Mouse (Mus musculus) CH12.LX (cell line): ENCODE measurements around the gene Psmg4. TPM values are rescaled to one million over a fixed set of nuclear protein-coding genes. Genes with fewer than 3 reads are reported as not detected.

ENCODE experiments used
- DNase-seq: peaks from one replicate; pipeline ENCODE4 v3.0.0-alpha.2; 2013; ENCODE audit errors: extremely low read depth
- H3K27ac ChIP-seq: 2 replicates; pipeline ENCODE4 v1.5.1; 2012; ENCODE audit warnings: low read depth, mild to moderate bottlenecking, control low read depth, moderate library complexity; ENCODE audit not compliant: insufficient read depth
- H3K27me3 ChIP-seq: replicated peaks from 2 replicates; pipeline ENCODE3; 2012; ENCODE audit warnings: inconsistent platforms
- H3K36me3 ChIP-seq, 2 experiments: replicated peaks in 1 of 2; 2 replicates each; pipeline versions ENCODE3 to v1.6.1; 2012; ENCODE audit warnings: inconsistent platforms in 1 of 2, low read length in 1 of 2, mild to moderate bottlenecking in 1 of 2, mixed read lengths in 1 of 2, moderate library complexity in 1 of 2; ENCODE audit not compliant: control insufficient read depth in 1 of 2, insufficient read depth in 1 of 2
- H3K4me1 ChIP-seq, 2 experiments: 2 replicates each; pipeline ENCODE4 v1.6.1; 2012; ENCODE audit warnings: inconsistent platforms in 1 of 2, moderate library complexity in 1 of 2; ENCODE audit not compliant: insufficient read depth in 2 of 2, control insufficient read depth in 1 of 2
- H3K4me2 ChIP-seq: 2 replicates; pipeline ENCODE4 v1.6.1; 2012; ENCODE audit warnings: low read depth, mild to moderate bottlenecking, control low read depth; ENCODE audit not compliant: poor library complexity, insufficient read depth, severe bottlenecking
- H3K4me3 ChIP-seq, 3 experiments: fragments of 150-350 bp in 1 of 3; sonication (generic) in 1 of 3; replicated peaks in 1 of 3; 2 replicates each; pipeline versions ENCODE3 to v1.5.1; 2011 to 2012; ENCODE audit warnings: low read depth in 2 of 3, low read length in 2 of 3, mild to moderate bottlenecking in 2 of 3, moderate library complexity in 2 of 3, control low read depth in 1 of 3, improper control_type of control experiment in 1 of 3, inconsistent platforms in 1 of 3, mixed read lengths in 1 of 3; ENCODE audit not compliant: poor library complexity in 1 of 3
- H3K79me2 ChIP-seq: replicated peaks from 2 replicates; pipeline ENCODE4 v1.6.1; 2012; ENCODE audit warnings: mild to moderate bottlenecking, moderate library complexity; ENCODE audit not compliant: control insufficient read depth, poor library complexity, insufficient read depth, severe bottlenecking; ENCODE audit errors: extremely low read depth
- H3K9ac ChIP-seq: 2 replicates; pipeline ENCODE4 v1.6.1; 2012; ENCODE audit warnings: low read depth, mild to moderate bottlenecking, control low read depth, moderate library complexity; ENCODE audit not compliant: insufficient read depth
- H3K9me3 ChIP-seq: replicated peaks from 2 replicates; pipeline ENCODE3; 2012; ENCODE audit warnings: low read length, inconsistent platforms, mixed read lengths
- BHLHE40 ChIP-seq: IDR thresholded peaks from 2 replicates; pipeline ENCODE4 v1.6.1; 2011; ENCODE audit warnings: mild to moderate bottlenecking, low read depth, low read length, improper control_type of control experiment
- CHD1 ChIP-seq: IDR thresholded peaks from 2 replicates; pipeline ENCODE4 v1.6.1; 2012; ENCODE audit warnings: low read depth, low read length, improper control_type of control experiment, inconsistent platforms
- CHD2 ChIP-seq: IDR thresholded peaks from 2 replicates; pipeline ENCODE4 v1.6.1; 2011; ENCODE audit warnings: low read length, improper control_type of control experiment
- CTCF ChIP-seq, 2 experiments: IDR thresholded peaks in 1 of 2; conservative IDR thresholded peaks in 1 of 2; 2 replicates each; pipeline ENCODE4 v1.5.1; 2011 to 2012; ENCODE audit warnings: low read depth in 2 of 2, low read length in 2 of 2, improper control_type of control experiment in 1 of 2, inconsistent platforms in 1 of 2, mild to moderate bottlenecking in 1 of 2, moderate library complexity in 1 of 2
- E2F4 ChIP-seq: IDR thresholded peaks from 2 replicates; pipeline ENCODE4 v1.6.1; 2011; ENCODE audit warnings: low read depth, low read length, improper control_type of control experiment; ENCODE audit not compliant: insufficient replicate concordance
- ELF1 ChIP-seq: IDR thresholded peaks from 2 replicates; pipeline ENCODE4 v1.6.1; 2014; ENCODE audit warnings: low read depth, mild to moderate bottlenecking, inconsistent platforms, low read length, improper control_type of control experiment
- EP300 ChIP-seq: IDR thresholded peaks from 2 replicates; pipeline ENCODE4 v1.6.1; 2011; ENCODE audit warnings: low read length, improper control_type of control experiment
- ETS1 ChIP-seq: conservative IDR thresholded peaks from 2 replicates; pipeline ENCODE4 v1.6.1; 2012; ENCODE audit warnings: low read depth, mild to moderate bottlenecking, inconsistent platforms, low read length, improper control_type of control experiment, moderate library complexity
- GABPA ChIP-seq: IDR thresholded peaks from 2 replicates; pipeline ENCODE4 v1.6.1; 2012; ENCODE audit warnings: low read depth, low read length, improper control_type of control experiment, inconsistent platforms; ENCODE audit not compliant: insufficient replicate concordance
- HCFC1 ChIP-seq: IDR thresholded peaks from 2 replicates; pipeline ENCODE4 v1.6.1; 2012; ENCODE audit warnings: low read depth, mild to moderate bottlenecking, inconsistent platforms, low read length, improper control_type of control experiment
- IRF4 ChIP-seq: IDR thresholded peaks from 2 replicates; pipeline ENCODE4 v1.6.1; 2014; ENCODE audit warnings: low read depth, mild to moderate bottlenecking, inconsistent platforms, low read length, improper control_type of control experiment
- JUN ChIP-seq: IDR thresholded peaks from 2 replicates; pipeline ENCODE4 v1.6.1; 2011; ENCODE audit warnings: low read depth, mild to moderate bottlenecking, low read length, improper control_type of control experiment, moderate library complexity; ENCODE audit not compliant: insufficient read depth
- JUND ChIP-seq: conservative IDR thresholded peaks from 2 replicates; pipeline ENCODE4 v1.6.1; 2011; ENCODE audit warnings: low read depth, low read length, improper control_type of control experiment
- KAT2A ChIP-seq: IDR thresholded peaks from 2 replicates; pipeline ENCODE4 v1.6.1; 2012; ENCODE audit warnings: low read length, improper control_type of control experiment, inconsistent platforms; ENCODE audit not compliant: insufficient replicate concordance
- MAFK ChIP-seq: IDR thresholded peaks from 2 replicates; pipeline ENCODE4 v1.6.1; 2011; ENCODE audit warnings: low read length, improper control_type of control experiment; ENCODE audit not compliant: insufficient replicate concordance
- MAX ChIP-seq: IDR thresholded peaks from 2 replicates; pipeline ENCODE4 v1.6.1; 2011; ENCODE audit warnings: low read length, improper control_type of control experiment
- MAZ ChIP-seq: IDR thresholded peaks from 2 replicates; pipeline ENCODE4 v1.6.1; 2012; ENCODE audit warnings: low read depth, mild to moderate bottlenecking, inconsistent platforms, low read length, improper control_type of control experiment, moderate library complexity
- MEF2A ChIP-seq: IDR thresholded peaks from 2 replicates; pipeline ENCODE4 v1.6.1; 2014; ENCODE audit warnings: low read depth, mild to moderate bottlenecking, inconsistent platforms, low read length, improper control_type of control experiment, borderline replicate concordance
- MXI1 ChIP-seq: IDR thresholded peaks from 2 replicates; pipeline ENCODE4 v1.6.1; 2011; ENCODE audit warnings: mild to moderate bottlenecking, low read depth, low read length, improper control_type of control experiment
- MYC ChIP-seq: IDR thresholded peaks from 2 replicates; pipeline ENCODE4 v1.6.1; 2011; ENCODE audit warnings: low read depth, mild to moderate bottlenecking, improper control_type of control experiment, low read length
- NELFE ChIP-seq: IDR thresholded peaks from 2 replicates; pipeline ENCODE4 v1.6.1; 2011; ENCODE audit warnings: low read depth, low read length, improper control_type of control experiment
- NRF1 ChIP-seq: IDR thresholded peaks from 2 replicates; pipeline ENCODE4 v1.6.1; 2014; ENCODE audit warnings: low read depth, mild to moderate bottlenecking, inconsistent platforms, low read length, improper control_type of control experiment, moderate library complexity
- PAX5 ChIP-seq: IDR thresholded peaks from 2 replicates; pipeline ENCODE4 v1.6.1; 2012; ENCODE audit warnings: low read length, inconsistent platforms, mixed read lengths
- POLR2A ChIP-seq: IDR thresholded peaks from 2 replicates; pipeline ENCODE4 v1.6.1; 2011; ENCODE audit warnings: low read depth, mild to moderate bottlenecking, improper control_type of control experiment, low read length
- POLR2AphosphoS2 ChIP-seq: IDR thresholded peaks from 2 replicates; pipeline ENCODE4 v1.6.1; 2011; ENCODE audit warnings: low read depth, low read length, improper control_type of control experiment
- RAD21 ChIP-seq: IDR thresholded peaks from 2 replicates; pipeline ENCODE4 v1.6.1; 2011; ENCODE audit warnings: low read depth, mild to moderate bottlenecking, low read length, improper control_type of control experiment, moderate library complexity
- RCOR1 ChIP-seq: conservative IDR thresholded peaks from 2 replicates; pipeline ENCODE4 v1.6.1; 2012; ENCODE audit warnings: low read depth, mild to moderate bottlenecking, inconsistent platforms, low read length, improper control_type of control experiment
- SIN3A ChIP-seq: IDR thresholded peaks from 2 replicates; pipeline ENCODE4 v1.6.1; 2012; ENCODE audit warnings: low read length, improper control_type of control experiment, inconsistent platforms
- SMC3 ChIP-seq: IDR thresholded peaks from 2 replicates; pipeline ENCODE4 v1.6.1; 2011; ENCODE audit warnings: low read depth, low read length, improper control_type of control experiment
- TBP ChIP-seq: conservative IDR thresholded peaks from 2 replicates; pipeline ENCODE4 v1.6.1; 2011; ENCODE audit warnings: low read depth, low read length, improper control_type of control experiment
- TCF12 ChIP-seq: IDR thresholded peaks from 2 replicates; pipeline ENCODE4 v1.6.1; 2014; ENCODE audit warnings: low read depth, mild to moderate bottlenecking, inconsistent platforms, low read length, improper control_type of control experiment
- UBTF ChIP-seq: IDR thresholded peaks from 2 replicates; pipeline ENCODE4 v1.6.1; 2012; ENCODE audit warnings: low read depth, mild to moderate bottlenecking, inconsistent platforms, low read length, improper control_type of control experiment, moderate library complexity
- USF1 ChIP-seq: IDR thresholded peaks from 2 replicates; pipeline ENCODE4 v1.6.1; 2014; ENCODE audit warnings: low read depth, mild to moderate bottlenecking, inconsistent platforms, low read length, improper control_type of control experiment
- USF2 ChIP-seq: conservative IDR thresholded peaks from 2 replicates; pipeline ENCODE4 v1.6.1; 2011; ENCODE audit warnings: low read depth, low read length, improper control_type of control experiment
- ZC3H11A ChIP-seq: IDR thresholded peaks from 2 replicates; pipeline ENCODE4 v1.6.1; 2012; ENCODE audit warnings: low read depth, mild to moderate bottlenecking, inconsistent platforms, low read length, improper control_type of control experiment
- ZKSCAN1 ChIP-seq: IDR thresholded peaks from 2 replicates; pipeline ENCODE4 v1.6.1; 2012; ENCODE audit warnings: low read depth, inconsistent platforms, low read length, improper control_type of control experiment, borderline replicate concordance
- ZMIZ1 ChIP-seq: IDR thresholded peaks from 2 replicates; pipeline ENCODE4 v1.6.1; 2012; ENCODE audit warnings: low read depth, mild to moderate bottlenecking, inconsistent platforms, low read length, improper control_type of control experiment
- ZNF384 ChIP-seq: IDR thresholded peaks from 2 replicates; pipeline ENCODE4 v1.6.1; 2012; ENCODE audit warnings: low read depth, low read length, improper control_type of control experiment, inconsistent platforms
- dilution Hi-C: fragments of 300-500 bp; cut with MboI; formaldehyde crosslinking; loops from 2 replicates; pipeline ENCODE4 v1.14.3; 2020; ENCODE audit warnings: low sequenced_read_pairs; ENCODE audit not compliant: extremely low pct_unique_long_range_greater_than_20kb, extremely low pct_ligation_motif_present
- in situ Hi-C: fragments of 300-500 bp; cut with MboI; formaldehyde crosslinking; loops from 3 replicates; pipeline ENCODE4 v1.14.3; 2019; ENCODE audit warnings: low sequenced_read_pairs, low pct_ligation_motif_present, low pct_unique_long_range_greater_than_20kb, mixed read lengths
- polyA plus RNA-seq: library from polyadenylated mRNA; unstranded; fragments of >175 nt; gene quantifications from 2 replicates; pipeline ENCODE4 v1.2.1, GENCODE M21; 2012; ENCODE audit warnings: low read depth; ENCODE audit not compliant: insufficient read length
- total RNA-seq, 2 experiments: library from RNA; depleted of rRNA; stranded (reverse); fragments of 300-350 nt in 1 of 2; fragments of >200 nt in 1 of 2; gene quantifications; 2 replicates each; pipeline ENCODE4 v1.2.3; 2012 to 2014

The Psmg4 gene
- total and polyA plus RNA-seq, 3 experiments = 120 to 234 (median 194) TPM

DNA sequence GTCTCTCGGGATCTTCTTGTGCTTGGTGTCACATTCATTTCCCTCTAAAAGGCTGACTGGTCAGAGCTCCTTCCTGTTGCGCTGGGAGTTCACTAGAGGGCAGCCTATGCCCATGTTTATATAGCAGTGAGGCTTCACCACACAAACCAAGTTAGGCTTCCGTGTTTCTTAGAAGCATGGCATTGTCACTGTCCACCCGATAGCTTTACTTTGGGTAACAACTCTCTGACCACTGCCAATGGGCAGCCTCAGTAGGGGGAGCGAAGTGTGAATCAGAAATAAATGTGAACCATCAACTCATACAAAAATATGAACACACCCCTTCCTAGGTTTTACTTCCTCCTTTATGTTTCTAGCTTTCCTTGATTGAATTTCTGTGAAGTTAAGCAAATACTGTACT lies 24.8 kb downstream of the Psmg4 start:
- in situ Hi-C loops = loop anchor here (5.0 to 25.0 kb wide), 2 partner anchors 445 to 675 kb away; no protein-coding TSS in a partner anchor
- no peaks in the 10 kb centered on the region for H3K79me2 ChIP-seq
- H3K36me3 ChIP-seq = peaks cover 0 to 7% of the 10 kb centered on the region in 2 experiments
- no peaks in the 10 kb centered on the region for H3K27me3 ChIP-seq
- H3K9me3 ChIP-seq = no peaks in the 10 kb centered on the region
- no peak overlapping the region for H3K4me3 ChIP-seq
- dilution Hi-C loops = no loop called here
- H3K27ac ChIP-seq = no peak overlapping the region
- H3K4me1 ChIP-seq = peaks cover 2 to 14% of the 10 kb centered on the region in 2 experiments; a peak in 3 of 4 replicates
- peak; percentile 85 for DNase-seq
- no peak overlapping the region; the same call in 1 of the 2 replicates for H3K9ac ChIP-seq
- 0 out of 2 replicates have a peak, but pooled peaks have one; percentile 21 for TF ChIP-seq MAFK
- TF ChIP-seq NRF1 = no peak
- TF ChIP-seq CTCF (conservative IDR thresholded peaks at IDR 0.05 in 1 of 2, IDR thresholded peaks at IDR 0.05 in 1 of 2; ENCODE audit: low read depth in 2 of 2, low read length in 2 of 2) = peak; percentile 57 to 95; a peak in 3 of 4 replicates
- TF ChIP-seq KAT2A = no peak
- TF ChIP-seq USF2 = no peak
- 0 out of 2 replicates have a peak, but pooled peaks have one; percentile 14 for TF ChIP-seq EP300
- TF ChIP-seq IRF4 = peak; percentile 82
- no peak for TF ChIP-seq ZMIZ1
- no peak for TF ChIP-seq POLR2AphosphoS2
- TF ChIP-seq SIN3A = 0 out of 2 replicates have a peak, but pooled peaks have one; percentile 46
- TF ChIP-seq NELFE = no peak
- no peak for TF ChIP-seq RCOR1
- TF ChIP-seq MYC = peak; percentile 78; the same call in 1 of the 2 replicates
- no peak; the same call in 1 of the 2 replicates for TF ChIP-seq CHD1
- TF ChIP-seq JUN = no peak
- TF ChIP-seq JUND = peak; percentile 43; the same call in 1 of the 2 replicates
- peak; percentile 20; the same call in 1 of the 2 replicates for TF ChIP-seq BHLHE40
- TF ChIP-seq CHD2 = no peak
- no peak for TF ChIP-seq TBP
- no peak; the same call in none of the 2 replicates for TF ChIP-seq RAD21
- TF ChIP-seq SMC3 = peak; percentile 93
- TF ChIP-seq ZNF384 = no peak
- peak; percentile 84 for TF ChIP-seq ELF1
- peak; percentile 58; the same call in 1 of the 2 replicates for TF ChIP-seq MAX
- TF ChIP-seq GABPA = no peak
- TF ChIP-seq POLR2A = no peak
- peak; percentile 55; the same call in 1 of the 2 replicates for TF ChIP-seq E2F4
- peak; percentile 48; the same call in 1 of the 2 replicates for TF ChIP-seq MEF2A
- peak; percentile 81 for TF ChIP-seq ZC3H11A
- no peak for TF ChIP-seq TCF12
- TF ChIP-seq MXI1 = 0 out of 2 replicates have a peak, but pooled peaks have one; percentile 4
- no peak for TF ChIP-seq ETS1
- no peak for TF ChIP-seq MAZ
- no peak for TF ChIP-seq USF1
- no peak for TF ChIP-seq ZKSCAN1
- TF ChIP-seq HCFC1 = peak; percentile 45; the same call in 1 of the 2 replicates
- no peak for TF ChIP-seq UBTF
- TF ChIP-seq PAX5 = no peak
- H3K4me2 ChIP-seq = peak overlapping the region; percentile 83
